Mouse (Mus musculus) CH12.LX (cell line): Measurements from ENCODE around the gene Ptprg.

Source experiments
- CHD1 ChIP-seq: IDR thresholded peaks from 2 replicates; pipeline ENCODE4 v1.6.1; 2012; ENCODE audit warnings: low read depth, low read length, improper control_type of control experiment, inconsistent platforms
- CHD2 ChIP-seq: IDR thresholded peaks from 2 replicates; pipeline ENCODE4 v1.6.1; 2011; ENCODE audit warnings: low read length, improper control_type of control experiment
- CTCF ChIP-seq, 2 experiments: IDR thresholded peaks in 1 of 2; conservative IDR thresholded peaks in 1 of 2; 2 replicates each; pipeline ENCODE4 v1.5.1; 2011 to 2012; ENCODE audit warnings: low read depth in 2 of 2, low read length in 2 of 2, improper control_type of control experiment in 1 of 2, inconsistent platforms in 1 of 2, mild to moderate bottlenecking in 1 of 2, moderate library complexity in 1 of 2
- HCFC1 ChIP-seq: IDR thresholded peaks from 2 replicates; pipeline ENCODE4 v1.6.1; 2012; ENCODE audit warnings: low read depth, mild to moderate bottlenecking, inconsistent platforms, low read length, improper control_type of control experiment
- NELFE ChIP-seq: IDR thresholded peaks from 2 replicates; pipeline ENCODE4 v1.6.1; 2011; ENCODE audit warnings: low read depth, low read length, improper control_type of control experiment
- POLR2A ChIP-seq: IDR thresholded peaks from 2 replicates; pipeline ENCODE4 v1.6.1; 2011; ENCODE audit warnings: low read depth, mild to moderate bottlenecking, improper control_type of control experiment, low read length
- ZKSCAN1 ChIP-seq: IDR thresholded peaks from 2 replicates; pipeline ENCODE4 v1.6.1; 2012; ENCODE audit warnings: low read depth, inconsistent platforms, low read length, improper control_type of control experiment, borderline replicate concordance

- TF ChIP-seq NELFE (no peak), HCFC1 (no peak), CTCF (conservative IDR thresholded peaks at IDR 0.05 in 1 of 2, IDR thresholded peaks at IDR 0.05 in 1 of 2; ENCODE audit: low read depth in 2 of 2, low read length in 2 of 2) (no peak), ZKSCAN1 (no peak), CHD2 (no peak), POLR2A (no peak), CHD1 (no peak)
Measured at GRCm38 (mm10) chr14:12112548-12113011, 559.2 kb downstream of the Ptprg start.
